Mouse (Mus musculus): ENCODE measurements around the gene Lama5. TPM values are rescaled to one million over a fixed set of nuclear protein-coding genes. Genes with fewer than 3 reads are reported as not detected.

The Lama5 gene
- polyA plus RNA-seq, 1 experiment from 2014 or later = 7.8 TPM

- H3K9me3 ChIP-seq (ENCODE audit: control insufficient read depth, low read length) = no peaks in the 10 kb centered on the region
- no peak for DNase-seq (ENCODE audit: low spot score)
- H3K4me1 ChIP-seq (replicated peaks; ENCODE audit: control insufficient read depth, insufficient read depth, low read length) = no peaks in the 10 kb centered on the region; the same call in 1 of the 2 replicates
- no peaks in the 10 kb centered on the region for H3K36me3 ChIP-seq (ENCODE audit: control insufficient read depth, insufficient read depth, low read length)
- no peak for ATAC-seq (replicated peaks; ENCODE audit: low FRiP score)
- H3K27ac ChIP-seq (ENCODE audit: low read depth, low read length) = no peak overlapping the region
- no peak overlapping the region for H3K4me2 ChIP-seq (ENCODE audit: low read depth, low read length, severe bottlenecking)
- 86% methylated on average over 7 of the region's 7 CpGs for WGBS
- no peak overlapping the region for H3K9ac ChIP-seq (ENCODE audit: low read length)
- H3K27me3 ChIP-seq (ENCODE audit: control insufficient read depth, insufficient read depth, low read length) = no peaks in the 10 kb centered on the region
- no peak overlapping the region for H3K4me3 ChIP-seq (ENCODE audit: low read depth, low read length)
Measured at GRCm38 (mm10) chr2:180233101-180233904, 7.6 kb upstream of the Lama5 start.

DNA sequence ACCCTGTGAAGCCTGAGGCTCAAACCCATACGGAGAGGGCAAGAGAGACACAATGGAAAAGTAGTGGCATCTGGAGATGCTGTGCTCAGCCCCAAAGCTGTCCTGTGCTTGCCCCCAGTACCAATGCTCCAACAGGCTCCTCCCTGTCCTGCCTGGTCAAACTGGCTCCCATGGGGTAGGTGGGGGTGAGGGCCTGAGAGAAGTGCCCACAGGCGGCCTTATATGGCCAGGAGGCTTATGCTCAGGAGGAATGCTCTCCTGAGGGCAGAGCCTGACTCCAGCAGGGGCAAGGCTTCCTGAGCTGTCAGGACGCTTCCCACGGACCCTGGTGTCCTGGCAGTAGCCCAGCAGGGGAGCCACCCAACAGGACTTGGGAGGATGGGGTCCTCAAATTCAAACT is 4.8 kb upstream of the Lama5 start:
- ATAC-seq (replicated peaks; ENCODE audit: low FRiP score) (no peak), DNase-seq (ENCODE audit: low spot score) (no peak)
- 58% methylated on average over 4 of the region's 4 CpGs for WGBS
- Histone ChIP-seq H3K9ac (ENCODE audit: low read length) (no peak overlapping the region), H3K36me3 (ENCODE audit: control insufficient read depth, insufficient read depth, low read length) (no peaks in the 10 kb centered on the region), H3K9me3 (ENCODE audit: control insufficient read depth, low read length) (no peaks in the 10 kb centered on the region), H3K4me2 (ENCODE audit: low read depth, low read length, severe bottlenecking) (no peak overlapping the region), H3K4me1 (replicated peaks; ENCODE audit: control insufficient read depth, insufficient read depth, low read length) (peaks cover 10% of the 10 kb centered on the region; the same call in 1 of the 2 replicates), H3K4me3 (ENCODE audit: low read depth, low read length) (no peak overlapping the region), H3K27ac (ENCODE audit: low read depth, low read length) (no peak overlapping the region), H3K27me3 (ENCODE audit: control insufficient read depth, insufficient read depth, low read length) (no peaks in the 10 kb centered on the region; the same call in none of the 2 replicates)

DNA sequence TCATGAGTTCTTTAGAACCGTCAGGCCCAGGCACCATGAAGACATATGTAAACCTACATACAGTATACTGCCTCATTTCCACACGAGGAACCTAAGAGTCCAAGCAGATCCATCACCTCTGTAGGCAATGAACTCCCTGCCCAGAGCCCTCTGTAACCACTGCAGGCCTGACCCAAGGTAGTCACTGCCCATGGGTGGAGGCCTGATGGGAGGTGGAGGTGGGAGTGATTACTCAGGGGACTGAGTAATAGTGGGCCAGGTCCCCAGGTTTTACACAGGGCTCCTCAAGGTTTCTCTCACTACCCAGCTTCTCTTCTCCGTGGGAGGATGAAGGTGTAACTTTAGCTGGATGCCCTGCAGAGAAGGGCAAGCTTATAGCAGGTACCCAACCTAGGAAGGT is 3.5 kb upstream of the Lama5 start:
- Histone ChIP-seq H3K9me3 (ENCODE audit: control insufficient read depth, low read length) (no peaks in the 10 kb centered on the region), H3K36me3 (ENCODE audit: control insufficient read depth, insufficient read depth, low read length) (no peaks in the 10 kb centered on the region), H3K4me3 (ENCODE audit: low read depth, low read length) (no peak overlapping the region), H3K9ac (ENCODE audit: low read length) (no peak overlapping the region), H3K27me3 (ENCODE audit: control insufficient read depth, insufficient read depth, low read length) (peaks cover 5% of the 10 kb centered on the region), H3K4me1 (replicated peaks; ENCODE audit: control insufficient read depth, insufficient read depth, low read length) (peaks cover 15% of the 10 kb centered on the region; the same call in 1 of the 2 replicates), H3K27ac (ENCODE audit: low read depth, low read length) (no peak overlapping the region), H3K4me2 (ENCODE audit: low read depth, low read length, severe bottlenecking) (no peak overlapping the region)
- DNase-seq (ENCODE audit: low spot score) (no peak), ATAC-seq (replicated peaks; ENCODE audit: low FRiP score) (no peak)
- 79% methylated on average over 3 of the region's 3 CpGs for WGBS

GRCm38 (mm10) chr2:180228592-180228991 is 2.9 kb upstream of the Lama5 start:
- H3K36me3 ChIP-seq (ENCODE audit: control insufficient read depth, insufficient read depth, low read length) = no peaks in the 10 kb centered on the region
- 74% methylated on average over 7 of the region's 7 CpGs for WGBS
- H3K27me3 ChIP-seq (ENCODE audit: control insufficient read depth, insufficient read depth, low read length) = peaks cover 5% of the 10 kb centered on the region
- H3K4me3 ChIP-seq (ENCODE audit: low read depth, low read length) = no peak overlapping the region
- ATAC-seq (replicated peaks; ENCODE audit: low FRiP score) (no peak), DNase-seq (ENCODE audit: low spot score) (no peak)
- H3K4me1 ChIP-seq (replicated peaks; ENCODE audit: control insufficient read depth, insufficient read depth, low read length) = peaks cover 15% of the 10 kb centered on the region; the same call in 1 of the 2 replicates
- no peak overlapping the region for H3K27ac ChIP-seq (ENCODE audit: low read depth, low read length)
- H3K9me3 ChIP-seq (ENCODE audit: control insufficient read depth, low read length) = no peaks in the 10 kb centered on the region
- no peak overlapping the region for H3K4me2 ChIP-seq (ENCODE audit: low read depth, low read length, severe bottlenecking)
- no peak overlapping the region for H3K9ac ChIP-seq (ENCODE audit: low read length)

DNA sequence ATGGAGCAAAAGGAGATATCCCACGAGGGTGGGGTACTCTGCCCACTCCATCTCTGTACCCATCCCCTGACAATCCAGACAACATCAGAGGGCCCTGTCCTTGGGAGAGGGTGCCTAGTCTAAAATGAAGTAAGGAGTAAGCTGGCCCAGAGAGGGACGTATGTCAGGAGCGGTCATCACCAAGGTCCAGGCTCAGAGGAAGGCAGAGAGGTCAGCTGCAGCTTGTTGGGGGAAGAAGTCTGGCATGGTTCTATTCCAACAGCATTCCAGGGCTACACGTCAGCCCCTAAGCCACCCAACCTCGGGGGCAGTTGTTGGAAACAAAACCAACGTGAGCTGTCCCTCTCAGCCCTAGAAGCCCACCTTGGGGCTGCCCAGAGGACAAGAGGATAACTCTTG is 2.4 kb upstream of the Lama5 start:
- DNase-seq (ENCODE audit: low spot score) = no peak
- Histone ChIP-seq H3K4me2 (ENCODE audit: low read depth, low read length, severe bottlenecking) (no peak overlapping the region), H3K27me3 (ENCODE audit: control insufficient read depth, insufficient read depth, low read length) (peaks cover 7% of the 10 kb centered on the region), H3K36me3 (ENCODE audit: control insufficient read depth, insufficient read depth, low read length) (no peaks in the 10 kb centered on the region), H3K27ac (ENCODE audit: low read depth, low read length) (no peak overlapping the region), H3K4me3 (ENCODE audit: low read depth, low read length) (no peak overlapping the region), H3K4me1 (replicated peaks; ENCODE audit: control insufficient read depth, insufficient read depth, low read length) (peaks cover 15% of the 10 kb centered on the region; the same call in 1 of the 2 replicates), H3K9me3 (ENCODE audit: control insufficient read depth, low read length) (no peaks in the 10 kb centered on the region), H3K9ac (ENCODE audit: low read length) (no peak overlapping the region)
- 56% methylated on average over 6 of the region's 6 CpGs for WGBS
- no peak for ATAC-seq (replicated peaks; ENCODE audit: low FRiP score)

GRCm38 (mm10) chr2:180227262-180228059 is 1.8 kb upstream of the Lama5 start:
- DNase-seq (ENCODE audit: low spot score) (peak; percentile 84), ATAC-seq (replicated peaks; ENCODE audit: low FRiP score) (peak; percentile 62)
- Histone ChIP-seq H3K9me3 (ENCODE audit: control insufficient read depth, low read length) (no peaks in the 10 kb centered on the region), H3K27me3 (ENCODE audit: control insufficient read depth, insufficient read depth, low read length) (peaks cover 7% of the 10 kb centered on the region), H3K4me2 (ENCODE audit: low read depth, low read length, severe bottlenecking) (peak overlapping the region; percentile 24; the same call in 1 of the 2 replicates), H3K4me3 (ENCODE audit: low read depth, low read length) (no peak overlapping the region), H3K9ac (ENCODE audit: low read length) (no peak overlapping the region), H3K4me1 (replicated peaks; ENCODE audit: control insufficient read depth, insufficient read depth, low read length) (peaks cover 17% of the 10 kb centered on the region; the same call in 1 of the 2 replicates), H3K27ac (ENCODE audit: low read depth, low read length) (no peak overlapping the region), H3K36me3 (ENCODE audit: control insufficient read depth, insufficient read depth, low read length) (no peaks in the 10 kb centered on the region)
- WGBS = 2% methylated on average over 21 of the region's 21 CpGs

GRCm38 (mm10) chr2:180225044-180225761 is 456 bp downstream of the Lama5 start:
- Histone ChIP-seq H3K27me3 (ENCODE audit: control insufficient read depth, insufficient read depth, low read length) (peaks cover 7% of the 10 kb centered on the region), H3K4me3 (ENCODE audit: low read depth, low read length) (peak overlapping the region; percentile 53), H3K36me3 (ENCODE audit: control insufficient read depth, insufficient read depth, low read length) (no peaks in the 10 kb centered on the region), H3K4me1 (replicated peaks; ENCODE audit: control insufficient read depth, insufficient read depth, low read length) (peaks cover 21% of the 10 kb centered on the region), H3K9me3 (ENCODE audit: control insufficient read depth, low read length) (no peaks in the 10 kb centered on the region), H3K9ac (ENCODE audit: low read length) (peak overlapping the region; percentile 55), H3K27ac (ENCODE audit: low read depth, low read length) (no peak overlapping the region), H3K4me2 (ENCODE audit: low read depth, low read length, severe bottlenecking) (peak overlapping the region; percentile 100)
- DNase-seq (ENCODE audit: low spot score) (peak; percentile 72), ATAC-seq (replicated peaks; ENCODE audit: low FRiP score) (peak; percentile 20)
- WGBS = under 1% methylated on average over 55 of the region's 55 CpGs

GRCm38 (mm10) chr2:180224647-180225043 is 1.0 kb downstream of the Lama5 start:
- Histone ChIP-seq H3K36me3 (ENCODE audit: control insufficient read depth, insufficient read depth, low read length) (no peaks in the 10 kb centered on the region), H3K9ac (ENCODE audit: low read length) (peak overlapping the region; percentile 55; the same call in 1 of the 2 replicates), H3K9me3 (ENCODE audit: control insufficient read depth, low read length) (no peaks in the 10 kb centered on the region), H3K4me2 (ENCODE audit: low read depth, low read length, severe bottlenecking) (peak overlapping the region; percentile 100), H3K4me3 (ENCODE audit: low read depth, low read length) (peak overlapping the region; percentile 53), H3K27me3 (ENCODE audit: control insufficient read depth, insufficient read depth, low read length) (peaks cover 7% of the 10 kb centered on the region), H3K27ac (ENCODE audit: low read depth, low read length) (no peak overlapping the region), H3K4me1 (replicated peaks; ENCODE audit: control insufficient read depth, insufficient read depth, low read length) (peaks cover 21% of the 10 kb centered on the region)
- WGBS = 0% methylated on average over 12 of the region's 13 CpGs
- DNase-seq (ENCODE audit: low spot score) = no peak
- no peak for ATAC-seq (replicated peaks; ENCODE audit: low FRiP score)
